Mouse (Mus musculus): ENCODE data around the gene Sobp.

Gene Sobp

DNA sequence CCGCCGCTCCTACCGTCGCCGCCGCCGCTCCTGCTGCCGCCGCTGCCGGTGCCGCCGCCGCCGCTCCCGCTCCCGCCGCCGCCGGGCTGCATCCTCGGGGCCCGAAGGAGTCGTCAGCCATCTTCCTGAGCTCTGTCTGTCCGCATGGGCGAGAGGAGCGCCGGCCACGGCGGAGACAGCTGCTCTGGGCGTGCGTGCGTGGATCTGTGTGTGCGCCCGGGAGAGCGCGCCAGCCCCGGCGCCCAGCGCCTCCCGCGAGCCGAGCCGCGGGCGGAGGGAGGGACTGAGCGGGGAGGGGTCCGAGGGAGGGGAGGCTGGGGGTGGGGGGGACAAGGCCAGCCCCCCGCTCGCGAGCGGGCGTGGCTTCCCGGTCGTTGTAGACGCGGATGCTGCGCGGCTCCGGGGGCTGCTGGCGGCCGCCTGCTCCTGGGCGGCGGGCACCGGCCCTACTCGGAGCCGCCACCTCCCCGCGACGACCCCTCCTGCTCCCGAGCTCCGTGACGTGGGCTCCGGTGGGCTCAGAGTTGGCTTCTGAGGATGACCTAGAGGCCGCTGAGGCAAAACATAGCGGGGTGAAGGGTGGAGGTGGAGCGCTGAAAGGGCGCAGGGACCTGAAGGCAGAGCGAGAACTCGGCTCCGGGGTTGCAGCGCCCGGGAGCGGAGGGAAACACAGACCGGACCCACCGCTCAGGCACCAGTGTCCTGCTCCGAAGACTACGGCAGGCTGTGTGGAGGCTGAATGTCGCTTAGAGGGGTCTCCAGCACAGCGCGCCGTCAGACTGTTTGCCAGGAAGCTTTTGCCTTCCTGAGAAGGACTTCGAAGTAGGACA, at the start of gene Sobp, which contains the start of gene 9030612E09Rik:
Sobp (minus strand) TSS at position 205 of the 830 bp plus-strand sequence.
9030612E09Rik (plus strand) TSS at position 379 of the 830 bp plus-strand sequence.
- DNase-seq, result peak; percentile 38 to 67

DNA sequence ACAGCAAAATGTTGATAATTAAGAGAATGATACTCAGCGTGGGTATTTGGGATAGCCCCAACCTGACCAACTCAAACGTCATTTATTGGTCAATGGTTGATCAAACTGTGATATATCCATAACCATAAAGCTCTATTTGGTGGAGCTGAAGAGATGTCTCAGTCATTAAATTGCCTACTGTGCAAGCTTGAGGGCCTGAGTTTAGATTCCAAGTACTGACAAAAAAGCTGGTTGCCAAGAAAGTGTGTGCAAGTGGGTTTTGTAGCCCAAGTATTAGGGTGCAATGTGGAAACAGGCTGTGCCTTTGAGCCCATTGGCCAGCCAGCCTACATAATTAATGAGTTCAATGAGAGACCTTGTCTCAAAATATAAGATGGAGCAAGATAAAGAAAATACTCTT, 49.1 kb upstream of the Sobp start:
- DNase-seq, result no peak

DNA sequence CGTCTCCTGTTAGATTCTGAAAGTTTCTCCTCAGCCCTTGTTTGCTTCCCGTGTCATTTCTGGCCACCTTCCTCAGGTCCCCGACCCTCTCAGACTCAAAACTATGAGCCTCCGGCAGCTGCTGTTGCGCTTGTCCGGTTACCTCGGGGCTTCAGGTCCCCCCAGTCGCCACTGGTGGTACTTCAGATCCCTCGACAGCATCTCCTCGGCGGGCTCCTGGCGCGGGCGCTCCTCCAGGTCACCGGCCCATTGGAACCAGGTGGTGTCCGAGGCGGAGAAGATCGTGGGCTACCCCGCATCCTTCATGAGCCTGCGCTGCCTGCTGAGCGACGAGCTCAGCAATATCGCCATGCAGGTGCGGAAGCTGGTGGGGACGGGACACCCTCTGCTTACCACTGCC, 47.3 kb upstream of the Sobp start:
- DNase-seq, result peak in 1 of 2 experiments; percentile 41

DNA sequence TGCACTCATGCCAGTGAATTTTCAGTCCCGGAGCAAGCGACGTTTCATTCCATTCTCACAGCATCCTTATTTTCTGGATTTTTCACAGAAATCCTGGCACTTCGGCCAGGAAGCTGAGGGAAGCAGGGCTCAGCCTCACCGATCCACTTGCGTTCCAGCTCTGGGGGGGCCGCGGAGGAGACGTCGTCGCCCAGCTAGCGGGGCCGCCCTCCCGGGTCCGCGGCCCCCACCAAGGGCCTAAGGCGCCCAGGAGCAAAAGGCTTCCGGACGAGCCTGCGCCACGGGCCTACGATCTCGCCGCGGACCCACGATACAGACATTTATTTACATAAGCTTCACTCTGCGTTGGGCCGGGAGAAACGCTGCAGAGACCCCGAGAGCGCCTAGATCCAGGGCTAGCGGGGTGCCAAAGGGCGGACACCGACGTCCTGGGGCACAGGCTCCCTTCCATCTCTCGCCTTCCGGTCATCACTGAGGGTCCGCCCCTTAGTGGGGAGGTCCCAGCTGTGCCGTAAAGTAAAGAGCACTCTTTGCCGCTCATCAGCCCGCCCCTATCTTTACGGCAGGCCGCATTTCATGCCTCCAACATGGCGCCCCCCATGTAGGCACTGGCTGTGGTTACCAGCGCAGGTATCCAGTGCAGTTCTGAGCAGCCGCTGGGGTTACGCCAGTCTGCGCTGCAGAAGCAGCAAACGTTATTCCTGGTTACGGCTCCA, 46.7 kb upstream of the Sobp start, which contains the start of gene Pdss2:
Pdss2 (plus strand) TSS at position 577 of the 716 bp plus-strand sequence.
- DNase-seq, result peak; percentile 95

DNA sequence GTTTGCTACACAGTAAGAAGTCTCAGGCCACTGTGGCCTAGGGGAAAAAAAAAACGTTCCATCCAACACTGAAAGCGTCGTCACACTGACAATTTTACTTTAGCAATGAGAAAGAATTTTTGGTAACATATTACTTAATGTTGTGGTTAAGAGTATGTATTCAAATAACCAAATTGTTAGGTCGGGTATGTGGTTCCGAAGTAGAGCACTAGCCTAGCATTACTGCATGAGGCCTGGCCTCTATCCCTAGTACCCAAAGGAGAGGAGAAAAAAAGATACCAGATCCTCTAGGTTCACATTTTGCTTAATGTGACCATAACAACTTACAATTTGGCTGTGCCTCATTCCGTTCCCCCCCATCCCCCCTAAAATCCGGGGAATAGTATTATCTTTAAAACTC, 46.1 kb upstream of the Sobp start:
- DNase-seq, result no peak

DNA sequence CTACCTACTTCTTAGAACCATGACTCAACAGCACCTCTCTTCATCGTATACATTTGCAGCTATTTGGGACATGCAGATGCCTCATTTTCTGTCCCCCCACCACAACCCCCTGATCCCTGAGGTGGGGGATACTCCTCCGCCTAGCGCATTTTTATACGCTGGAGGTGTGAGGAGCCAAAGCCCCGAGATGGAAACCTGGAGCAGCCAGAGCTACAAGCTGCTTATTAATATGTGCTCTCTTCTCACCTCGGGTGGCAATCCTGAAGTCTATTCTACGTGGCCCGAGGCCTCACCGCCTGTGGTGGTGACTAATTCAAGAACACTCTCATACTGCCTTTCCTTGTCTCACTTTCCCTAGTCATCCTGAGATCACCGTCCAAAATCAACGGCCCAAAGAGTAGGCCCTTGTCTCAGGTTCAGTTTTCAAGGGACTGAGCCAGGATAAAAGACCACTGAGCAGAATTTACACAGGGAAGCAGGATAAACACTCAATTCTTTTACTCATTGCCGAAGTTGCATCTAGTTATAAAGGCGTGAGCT, 43.1 kb upstream of the Sobp start:
- DNase-seq, result no peak

DNA sequence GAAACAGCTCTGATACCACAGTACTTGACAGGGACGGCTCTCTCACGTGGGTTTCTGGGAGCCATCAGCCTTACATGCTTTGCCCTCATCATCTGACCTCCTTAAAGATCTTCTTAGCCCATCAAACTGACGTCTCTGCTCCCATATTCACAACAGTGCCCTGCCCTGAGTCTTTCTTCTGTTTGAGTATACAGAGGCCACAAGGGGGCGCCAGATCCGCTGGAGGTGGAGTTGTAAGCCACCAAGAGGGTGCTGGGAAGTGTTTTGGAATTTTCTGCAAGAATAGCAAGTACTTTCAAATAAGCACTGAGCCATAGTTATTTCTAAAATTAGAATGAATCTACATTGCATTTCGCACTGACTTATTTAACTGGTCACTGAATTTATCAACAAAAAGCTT, 37.5 kb upstream of the Sobp start:
- peak; percentile 25 to 35 for DNase-seq

DNA sequence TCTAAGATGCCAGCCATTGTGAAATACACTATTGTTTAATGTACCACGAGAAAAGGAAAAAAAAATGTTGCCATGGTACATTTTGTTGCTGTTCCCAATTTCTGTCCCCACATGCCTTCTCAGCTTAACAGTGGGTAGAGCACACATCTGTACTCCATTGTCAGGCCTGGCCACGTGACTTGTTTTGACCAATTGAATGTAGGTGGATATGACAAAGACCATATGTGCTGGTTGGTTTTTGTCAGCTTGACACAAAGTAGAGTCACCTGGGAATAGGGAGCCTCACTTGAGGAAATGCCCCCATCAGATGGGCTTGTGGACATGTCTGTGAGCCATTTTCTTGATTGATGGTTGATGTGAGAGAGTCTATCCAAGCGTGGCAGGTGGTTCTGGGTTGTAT, 29.5 kb upstream of the Sobp start:
- DNase-seq, result no peak

DNA sequence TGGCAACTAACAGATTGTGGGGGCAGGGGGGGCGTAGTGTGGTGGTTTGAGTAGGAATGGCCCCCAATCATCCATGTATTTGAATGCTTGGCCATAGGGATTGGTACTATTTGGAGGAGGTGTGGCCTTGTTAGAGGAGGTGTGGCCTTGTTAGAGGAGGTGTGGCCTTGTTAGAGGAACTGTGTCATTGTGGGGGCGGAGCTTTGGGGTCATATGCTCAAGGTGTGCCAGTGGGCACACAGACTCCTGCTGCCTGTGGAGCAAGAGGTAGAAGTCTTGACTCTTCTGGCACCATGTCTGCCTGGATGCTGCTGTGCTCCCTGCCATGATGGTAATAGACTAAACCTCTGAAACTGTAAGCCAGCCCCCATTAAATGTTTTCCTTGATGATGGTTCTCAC, 25.9 kb upstream of the Sobp start:
- no peak for DNase-seq

DNA sequence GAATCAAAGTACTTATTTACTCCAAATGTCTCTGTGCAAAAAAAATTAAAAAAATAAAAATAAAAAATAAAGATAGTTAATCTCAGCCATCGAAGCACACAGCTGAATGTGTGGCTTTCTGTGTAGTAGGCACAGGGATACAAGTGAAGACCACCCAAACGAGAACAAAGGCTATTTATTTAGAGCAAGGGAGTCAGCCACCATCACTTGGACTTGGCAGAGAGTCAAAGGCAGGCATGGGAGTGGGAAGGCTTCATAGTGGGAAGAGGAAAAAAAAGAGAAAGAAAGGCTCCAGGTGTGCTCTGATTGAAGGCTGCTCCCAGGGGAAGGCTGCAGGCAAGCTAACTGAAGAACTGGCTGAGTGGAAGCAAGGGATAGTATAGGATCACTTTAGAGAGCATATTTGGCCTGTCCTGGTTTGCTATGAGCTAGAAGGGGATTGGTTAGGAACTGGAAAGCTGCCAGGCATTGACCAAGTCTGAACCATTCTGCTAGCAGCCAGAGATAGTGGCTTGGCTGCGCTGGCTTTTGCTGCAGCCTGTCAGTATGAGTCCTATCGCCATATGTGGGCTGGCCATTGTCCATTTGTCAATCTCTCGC, 6.1 kb upstream of the Sobp start:
- no peak for DNase-seq

DNA sequence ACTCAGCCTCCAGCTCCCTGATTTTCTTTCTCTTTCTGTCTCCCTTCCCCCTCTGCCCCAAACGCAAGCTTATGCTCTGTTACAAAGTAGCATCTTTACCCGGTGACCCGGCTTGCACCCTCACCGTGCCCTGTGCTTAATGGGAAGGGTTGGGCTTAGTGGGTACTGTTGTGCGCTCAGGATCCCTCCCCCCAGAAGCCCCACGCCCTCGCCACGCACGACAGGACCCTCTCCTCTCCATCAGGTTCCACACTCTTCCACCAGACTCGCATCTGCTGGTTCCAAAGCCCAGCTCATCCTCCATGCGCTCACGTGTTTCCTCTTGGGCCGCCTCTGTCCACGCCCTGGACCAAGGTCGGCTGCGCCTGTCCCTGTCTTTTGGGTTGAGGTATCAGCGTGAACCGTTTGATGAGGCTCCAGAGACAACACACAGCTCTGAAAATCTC, 849 bp upstream of the Sobp start:
- DNase-seq, result no peak

DNA sequence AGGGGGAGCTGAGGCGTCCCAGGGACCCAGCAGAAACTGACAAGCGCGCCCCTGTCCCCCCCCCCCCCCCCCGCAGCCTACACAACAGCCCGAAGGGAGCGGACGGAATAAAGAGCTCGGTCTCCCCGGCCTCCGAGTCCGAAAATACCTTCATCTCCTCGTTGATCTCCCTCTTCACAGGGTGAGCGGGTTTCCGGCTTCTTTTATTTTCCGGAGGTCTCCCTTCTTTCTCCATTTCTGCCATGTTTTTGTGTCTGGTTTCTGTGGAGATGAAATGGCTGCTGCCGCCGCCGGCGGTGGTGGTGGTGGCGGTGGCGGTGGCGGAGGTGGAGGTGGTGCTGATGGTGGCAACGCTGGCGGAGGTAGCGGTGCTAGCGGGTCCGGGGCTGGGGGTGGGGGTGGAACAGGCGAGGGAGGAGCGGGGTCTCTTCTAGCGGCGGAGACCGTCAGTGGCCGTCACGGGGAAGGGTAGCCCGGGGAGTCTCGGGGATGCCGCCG, 453 bp downstream of the Sobp start:
- peak in 1 of 2 experiments; percentile 14 for DNase-seq

DNA sequence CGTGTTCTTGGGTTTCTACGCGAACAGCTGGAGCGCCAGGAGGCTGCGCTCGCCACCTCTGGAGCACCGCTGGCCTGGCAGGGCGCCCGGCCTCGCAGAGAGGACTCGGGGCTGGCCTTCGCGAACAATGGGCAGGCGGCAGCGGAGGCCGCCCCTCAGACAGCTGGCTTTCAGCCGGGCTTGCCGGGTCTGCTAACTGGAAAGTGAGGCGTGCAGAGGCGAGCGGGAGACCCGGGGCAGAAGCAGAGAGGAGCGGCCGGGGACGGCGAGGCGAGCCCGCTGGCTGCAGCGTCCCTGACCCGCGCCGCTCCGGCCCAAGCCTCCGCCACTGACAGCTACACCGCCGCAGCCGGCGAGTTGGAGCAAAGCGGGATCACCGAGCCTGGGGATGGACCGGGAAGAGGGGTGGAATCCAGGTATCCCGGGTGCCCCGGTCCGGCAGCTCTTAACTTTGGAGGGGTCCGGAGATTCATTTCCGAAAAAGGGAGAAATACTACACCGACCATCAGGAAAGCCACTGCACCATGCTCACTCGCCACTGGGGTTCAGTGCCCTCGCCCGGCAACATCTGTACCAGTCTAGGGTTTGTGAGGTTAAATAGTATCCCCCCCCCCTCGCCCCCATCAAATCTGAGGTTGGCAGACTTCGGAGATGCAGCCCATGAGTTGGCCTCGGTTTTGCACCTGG, 1.0 kb downstream of the Sobp start:
- peak; percentile 69 to 79 for DNase-seq

DNA sequence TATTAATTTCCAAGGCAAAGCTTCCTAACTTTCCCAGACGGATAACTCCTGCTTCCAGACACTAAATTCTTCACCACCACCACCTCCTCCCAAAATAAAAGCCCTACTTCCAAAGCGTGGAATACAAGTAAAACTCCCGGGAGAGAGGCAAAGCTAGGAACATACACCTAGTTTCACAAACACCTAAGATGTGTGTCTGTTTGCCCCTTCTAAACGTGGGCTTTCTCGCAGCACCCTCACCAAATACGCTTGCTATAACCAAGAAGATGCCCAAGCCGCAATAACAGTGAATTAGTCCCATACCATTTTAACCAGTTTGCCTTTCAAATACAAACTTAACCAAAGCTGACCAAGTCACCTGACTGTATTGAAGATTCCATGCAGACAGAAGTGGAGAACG, 1.8 kb downstream of the Sobp start:
- no peak for DNase-seq

DNA sequence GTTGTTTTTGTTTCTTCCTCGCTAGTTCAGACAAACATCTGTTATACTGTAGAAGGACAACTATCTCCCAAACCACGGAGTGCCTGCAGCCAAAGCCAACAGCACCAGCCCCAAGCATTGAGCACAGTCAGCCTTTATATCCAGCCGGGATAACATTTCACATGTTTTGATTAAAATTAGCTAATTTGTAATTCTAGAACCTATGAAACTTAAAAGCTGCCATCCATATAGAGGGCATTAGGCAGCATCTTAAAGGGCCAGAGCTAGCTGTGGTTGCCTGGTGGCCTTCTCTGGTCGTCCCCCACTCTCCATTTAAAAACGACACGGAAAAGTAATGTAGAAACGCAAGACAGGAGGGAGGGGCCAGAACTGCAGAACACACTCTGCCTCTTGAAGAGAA, 2.3 kb downstream of the Sobp start:
- DNase-seq, result no peak

DNA sequence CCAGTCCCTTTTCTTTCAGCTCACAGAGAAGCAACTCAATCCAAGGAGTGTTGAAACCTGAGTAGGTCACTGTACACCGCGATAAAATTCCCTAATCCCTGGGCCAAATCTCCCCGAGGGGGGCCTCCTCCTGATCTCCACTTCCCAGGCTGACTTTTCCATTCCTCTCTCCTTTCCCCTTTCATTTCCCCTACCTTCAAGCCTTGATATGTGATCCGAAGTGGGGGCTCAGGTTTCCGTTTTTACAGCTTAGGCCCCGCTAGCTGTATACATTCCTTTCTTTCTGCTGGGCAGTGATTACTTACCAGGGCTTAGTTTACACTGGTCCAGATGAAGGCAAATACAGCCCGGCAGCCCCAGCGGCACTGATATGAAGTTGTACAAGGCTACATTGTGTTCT, 3.2 kb downstream of the Sobp start:
- no peak for DNase-seq

DNA sequence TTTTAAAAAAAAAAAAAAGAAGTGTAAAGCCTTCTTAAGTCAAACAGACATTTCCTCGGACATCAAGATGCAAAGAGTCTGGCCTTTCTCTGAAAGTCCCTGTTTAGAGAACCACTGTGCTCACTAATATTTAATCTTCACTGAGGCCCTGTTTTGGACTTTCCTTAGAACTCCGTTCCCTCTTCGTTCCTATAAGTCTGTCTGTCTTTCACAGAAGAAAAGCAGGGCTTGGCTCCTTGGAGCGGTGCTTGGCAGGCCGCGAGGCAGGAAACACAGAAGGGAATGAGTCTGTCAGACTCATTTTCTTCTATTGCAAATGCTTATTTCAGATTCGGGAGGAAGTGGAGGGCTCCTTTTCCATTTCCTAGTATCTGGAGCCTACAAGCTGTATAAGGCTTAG, 5.5 kb downstream of the Sobp start:
- no peak for DNase-seq

DNA sequence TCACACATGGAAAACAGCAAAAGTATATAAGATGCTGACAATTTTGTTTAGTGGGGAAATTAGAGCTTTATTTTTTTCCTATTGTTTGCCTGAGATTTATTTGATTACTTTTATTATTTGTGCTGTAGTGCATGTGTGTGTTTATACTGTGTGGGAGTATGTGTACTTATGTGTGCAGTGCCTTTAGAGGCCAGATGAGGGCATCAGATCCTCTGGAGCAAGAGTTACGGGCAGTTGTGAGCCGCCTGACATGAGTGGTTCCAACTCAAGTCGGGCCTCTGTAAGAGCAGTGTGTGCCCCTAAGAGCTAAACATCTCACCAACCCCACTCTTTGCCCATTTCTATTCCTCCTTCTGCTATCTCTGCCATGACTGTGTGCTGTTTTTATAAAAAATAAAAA, 7.5 kb downstream of the Sobp start:
- DNase-seq, result no peak

DNA sequence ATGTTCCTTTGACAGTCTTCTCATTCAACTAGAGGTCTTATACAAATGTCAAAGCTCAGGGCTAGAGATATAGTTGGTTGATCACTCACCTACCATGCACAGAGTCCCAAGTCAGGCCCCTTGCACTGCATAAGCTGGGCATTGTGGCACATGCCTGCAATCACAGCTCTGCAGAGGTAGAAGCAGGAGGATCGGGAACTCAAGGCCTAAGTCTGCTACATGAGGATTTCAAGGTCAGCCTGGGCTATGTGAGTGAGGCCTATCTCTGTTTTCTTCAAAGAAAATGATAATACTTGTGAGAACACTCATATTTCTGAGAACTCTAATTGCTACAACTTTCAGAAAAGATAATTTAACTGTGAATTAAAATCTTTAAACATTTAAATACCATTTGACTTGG, 8.2 kb downstream of the Sobp start:
- no peak for DNase-seq

DNA sequence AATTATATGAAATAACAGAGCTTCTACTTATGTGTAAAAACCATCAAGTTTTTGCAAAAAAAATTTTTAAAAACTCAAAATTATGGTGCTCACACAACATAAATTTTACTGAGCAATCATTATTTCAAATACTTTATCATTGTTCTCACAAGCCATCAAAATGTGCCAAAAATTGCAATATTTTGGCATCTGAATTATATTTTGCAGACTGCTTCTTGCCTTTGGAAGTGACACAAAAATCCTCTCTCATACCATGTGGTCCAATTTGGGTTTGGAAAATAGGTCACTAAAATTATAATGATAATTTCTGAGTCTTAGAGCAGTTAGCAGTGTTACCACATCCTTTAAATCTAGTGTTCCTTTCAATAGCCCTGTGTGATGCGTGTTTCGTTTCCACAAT, 9.9 kb downstream of the Sobp start:
- no peak for DNase-seq

DNA sequence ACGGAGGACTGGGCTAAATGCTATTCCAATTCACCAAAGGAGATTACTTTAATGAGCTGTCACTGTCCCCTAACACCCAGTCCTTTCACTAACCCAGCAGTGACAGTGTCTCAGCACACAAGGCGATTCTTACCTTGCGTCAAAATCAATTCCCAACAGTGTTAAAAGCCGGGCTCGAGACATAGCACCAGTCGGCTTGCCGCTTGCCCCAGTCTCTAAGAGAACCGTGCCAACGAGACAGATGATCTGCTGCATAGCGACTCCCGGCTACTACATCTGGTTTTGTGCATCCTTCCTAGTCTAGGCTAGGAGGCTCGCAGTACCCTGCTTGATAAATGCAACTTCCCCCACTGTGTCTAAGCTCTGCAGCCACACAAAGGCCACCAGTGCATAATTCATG, 12.0 kb downstream of the Sobp start:
- DNase-seq, result no peak

DNA sequence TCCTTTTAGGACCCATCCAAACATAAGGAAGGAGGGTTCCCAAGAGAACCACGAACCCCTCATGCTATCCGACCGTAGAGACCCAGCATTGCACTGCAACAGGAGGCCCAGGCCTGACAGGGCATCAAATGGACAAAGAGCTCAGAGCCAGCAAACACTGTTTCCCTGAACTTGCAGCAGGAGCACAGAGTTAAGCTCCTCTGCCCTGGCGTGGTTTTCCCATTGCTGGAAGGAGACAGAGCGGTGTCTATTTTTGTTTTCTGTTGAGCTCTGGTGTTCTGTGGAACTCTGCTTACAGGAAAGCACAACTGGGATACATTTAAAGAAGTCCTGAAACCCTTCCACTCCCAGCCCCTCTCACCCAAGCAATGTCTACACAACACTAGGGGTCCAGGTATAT, 15.0 kb downstream of the Sobp start:
- no peak for DNase-seq

DNA sequence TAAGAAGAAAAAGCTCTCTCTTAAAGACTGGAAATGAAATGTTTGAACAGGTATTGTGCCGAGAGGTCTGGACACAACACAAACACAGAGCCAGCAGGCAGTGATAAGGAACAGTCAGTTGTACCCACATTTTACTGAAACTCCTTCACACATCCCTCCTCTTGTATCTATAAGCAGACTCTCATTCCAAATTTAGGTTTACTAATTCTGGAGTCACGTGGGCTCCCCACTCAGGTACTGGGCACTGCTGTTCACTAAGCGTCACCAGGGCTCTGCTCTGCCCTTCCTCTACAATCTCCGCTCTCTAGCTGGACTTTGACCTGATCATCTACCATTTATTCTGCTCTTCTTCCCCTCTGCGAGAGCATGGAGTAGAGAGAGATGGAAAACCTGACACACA, 15.4 kb downstream of the Sobp start:
- no peak for DNase-seq
